Mouse (Mus musculus) c-Kit-positive CD71-negative TER-119-negative erythroid progenitor cells, embryonic 14.5 days (primary cell): ENCODE data around the gene Olfr533.
"Not testable (repeated sequence)": the region's sequence is repeated elsewhere in the genome, so short reads cannot be mapped to it uniquely, and the experiment has no call there.

ENCODE experiments used
- DNase-seq: peaks from one replicate; pipeline ENCODE4 v3.0.0-alpha.2; 2013; ENCODE audit warnings: low read depth

Olfr533 gene

GRCm38 (mm10) chr7:140463070-140463469 is at the start of gene Olfr533:
Gene Olfr533, plus strand, starts transcription at chr7:140463370.
- not testable (repeated sequence) for DNase-seq

GRCm38 (mm10) chr7:140421539-140421938 is 41.6 kb upstream of the Olfr533 start, which contains the start of gene Olfr532:
Gene Olfr532, minus strand, starts transcription at chr7:140421639.
- DNase-seq: no peak

- no peak for DNase-seq
Measured at GRCm38 (mm10) chr7:140443141-140443540, 20.0 kb upstream of the Olfr533 start.

GRCm38 (mm10) chr7:140477886-140478285 is 14.7 kb downstream of the Olfr533 start:
- DNase-seq: no peak

- DNase-seq: no peak
Measured at GRCm38 (mm10) chr7:140478733-140479132, 15.6 kb downstream of the Olfr533 start.

- no peak for DNase-seq
Measured at GRCm38 (mm10) chr7:140483916-140484315, 20.7 kb downstream of the Olfr533 start, which contains the start of gene Olfr535. Gene Olfr535, plus strand, starts transcription at chr7:140484216.

- no peak for DNase-seq
Measured at GRCm38 (mm10) chr7:140488981-140489380, 25.8 kb downstream of the Olfr533 start.

- no peak for DNase-seq
Measured at GRCm38 (mm10) chr7:140494231-140494630, 31.1 kb downstream of the Olfr533 start.

GRCm38 (mm10) chr7:140494702-140495101 is 31.5 kb downstream of the Olfr533 start:
- no peak for DNase-seq

- not testable (repeated sequence) for DNase-seq
Measured at GRCm38 (mm10) chr7:140507346-140508021, 44.3 kb downstream of the Olfr533 start, which contains the start of gene Olfr536. Gene Olfr536, minus strand, starts transcription at chr7:140507396.
